Mouse (Mus musculus) spleen, postnatal 36 days (tissue): Measurements from ENCODE around the gene Tmbim4.
A peak's percentile ranks its signal among the peaks of the same experiment; 100 is the strongest.

Experiments
- DNase-seq, 2 experiments: peaks; one replicate each; pipeline ENCODE4 v3.0.0; 2022; ENCODE audit warnings: low spot score in 2 of 2, mixed read lengths in 1 of 2

Gene Tmbim4

GRCm38 (mm10) chr10:120201131-120201921 is at the start of gene Tmbim4:
Tmbim4 (plus strand) TSS chr10:120201590.
- peak; percentile 83 to 84 for DNase-seq

- no peak for DNase-seq
These were observed 49.7 kb upstream of the Tmbim4 start for GRCm38 (mm10) chr10:120151672-120152071.

- no peak for DNase-seq
These were observed 47.5 kb upstream of the Tmbim4 start for GRCm38 (mm10) chr10:120153911-120154310.

- no peak for DNase-seq
These were observed 40.9 kb upstream of the Tmbim4 start for GRCm38 (mm10) chr10:120160533-120160932.

GRCm38 (mm10) chr10:120162840-120163239 is 38.5 kb upstream of the Tmbim4 start:
- DNase-seq = no peak

- no peak for DNase-seq
These were observed 37.9 kb upstream of the Tmbim4 start for GRCm38 (mm10) chr10:120163490-120163889.

GRCm38 (mm10) chr10:120164931-120165792 is 36.2 kb upstream of the Tmbim4 start:
- no peak for DNase-seq

GRCm38 (mm10) chr10:120165793-120166503 is 35.4 kb upstream of the Tmbim4 start:
- DNase-seq = no peak

GRCm38 (mm10) chr10:120168070-120168469 is 33.3 kb upstream of the Tmbim4 start:
- no peak for DNase-seq

GRCm38 (mm10) chr10:120169064-120169463 is 32.3 kb upstream of the Tmbim4 start:
- no peak for DNase-seq

- DNase-seq = no peak
These were observed 31.5 kb upstream of the Tmbim4 start for GRCm38 (mm10) chr10:120169841-120170240.

- DNase-seq = no peak
These were observed 31.1 kb upstream of the Tmbim4 start for GRCm38 (mm10) chr10:120170277-120170676.

GRCm38 (mm10) chr10:120171340-120171739 is 30.1 kb upstream of the Tmbim4 start:
- no peak for DNase-seq

- no peak for DNase-seq
These were observed 27.1 kb upstream of the Tmbim4 start for GRCm38 (mm10) chr10:120174192-120174705.

- DNase-seq = peak; percentile 53 to 59
These were observed 18.5 kb upstream of the Tmbim4 start for GRCm38 (mm10) chr10:120182887-120183286.

GRCm38 (mm10) chr10:120183342-120183741 is 18.0 kb upstream of the Tmbim4 start:
- peak; percentile 18 to 33 for DNase-seq

GRCm38 (mm10) chr10:120188513-120188912 is 12.9 kb upstream of the Tmbim4 start:
- no peak for DNase-seq

- DNase-seq = peak; percentile 50 to 51
These were observed 12.1 kb upstream of the Tmbim4 start for GRCm38 (mm10) chr10:120189276-120189675.

GRCm38 (mm10) chr10:120189782-120190181 is 11.6 kb upstream of the Tmbim4 start:
- peak; percentile 22 to 42 for DNase-seq

GRCm38 (mm10) chr10:120191165-120191564 is 10.2 kb upstream of the Tmbim4 start:
- DNase-seq = peak; percentile 70 to 77

GRCm38 (mm10) chr10:120192278-120192677 is 9.1 kb upstream of the Tmbim4 start:
- no peak for DNase-seq

GRCm38 (mm10) chr10:120193255-120193654 is 8.1 kb upstream of the Tmbim4 start:
- peak; percentile 68 to 73 for DNase-seq
